Mouse (Mus musculus): ENCODE measurements at regions not wholly inside any gene's neighbourhood (a gene's known extent, or its start where the extent isn't known, plus 50 kb on each side); places are given as distances from the start of the nearest gene placed in this dataset.
A peak's percentile ranks its signal among the peaks of the same experiment; 100 is the strongest.

DNA sequence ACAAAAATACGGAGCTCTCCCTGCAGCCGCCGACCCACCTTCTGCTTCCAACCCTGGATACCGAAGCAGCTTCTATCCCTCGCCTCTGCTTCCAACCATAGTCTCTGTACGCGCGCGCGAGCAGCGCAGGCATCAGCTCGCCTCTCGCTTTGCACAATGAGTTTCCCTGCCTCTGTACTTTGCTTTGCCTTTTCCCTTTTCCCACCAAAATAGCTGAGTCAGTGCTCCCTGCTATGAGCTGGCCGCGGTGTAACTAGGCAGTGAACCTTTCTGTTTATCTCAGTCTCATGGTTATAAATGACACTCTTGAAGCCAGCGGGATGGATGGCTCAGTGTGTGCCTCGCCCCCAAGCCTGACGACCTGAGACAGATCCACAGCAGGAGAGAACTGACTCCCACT is 182.0 kb downstream of the Tfap2c start:
- Histone ChIP-seq H3K27ac (ENCODE audit: insufficient read depth, low read length) (no peak overlapping the region), H3K4me3 (ENCODE audit: insufficient read depth, low read length) (no peak overlapping the region), H3K4me1 (ENCODE audit: control insufficient read depth, insufficient read depth, low read length) (no peaks in the 10 kb centered on the region)
- TF ChIP-seq CTCF (IDR thresholded peaks at IDR 0.05; ENCODE audit: borderline replicate concordance, insufficient read depth, low read length) (no peak), POLR2A (IDR thresholded peaks at IDR 0.05; ENCODE audit: low read depth, low read length) (no peak)

DNA sequence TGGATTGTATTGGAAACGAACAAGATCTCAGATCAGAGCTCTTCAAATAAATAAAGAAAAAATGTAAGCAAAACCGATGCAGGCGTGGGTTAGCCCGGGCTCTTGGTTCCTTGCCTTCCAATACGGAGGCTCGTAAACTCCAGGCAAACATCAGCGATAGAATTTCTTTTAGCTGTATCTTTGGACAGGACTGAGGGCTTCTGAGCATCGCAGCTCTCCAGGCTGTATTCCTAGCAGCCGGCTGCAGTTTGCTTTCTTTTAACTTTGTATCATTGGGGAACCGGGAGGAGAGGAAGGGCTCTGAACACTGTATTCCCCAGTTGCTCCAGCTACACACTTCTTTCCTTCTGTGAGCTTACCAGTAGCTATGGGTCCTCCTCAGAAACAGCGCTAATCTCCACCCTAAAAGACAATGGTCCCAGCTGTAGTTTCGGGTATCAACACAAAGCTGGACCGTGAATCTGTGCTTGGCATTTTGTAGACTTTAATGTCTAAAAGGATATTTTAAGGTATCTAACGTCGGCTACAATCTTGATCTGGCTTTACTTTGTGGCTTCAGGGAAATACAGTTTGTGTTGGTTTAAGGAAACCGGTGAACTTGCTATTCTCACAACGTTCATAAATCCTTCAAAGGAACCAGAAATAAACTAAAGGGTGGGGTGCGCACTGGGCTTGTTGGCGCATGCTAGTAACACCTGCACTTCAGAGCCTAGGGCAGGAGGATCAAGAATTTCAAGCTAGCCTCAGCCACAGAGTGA is 183.2 kb downstream of the Tfap2c start:
- no peak overlapping the region for H3K4me3 ChIP-seq (ENCODE audit: insufficient read depth, low read length)
- TF ChIP-seq POLR2A (IDR thresholded peaks at IDR 0.05; ENCODE audit: low read depth, low read length), result no peak
- TF ChIP-seq CTCF (IDR thresholded peaks at IDR 0.05; ENCODE audit: borderline replicate concordance, insufficient read depth, low read length), result no peak
- no peak overlapping the region for H3K27ac ChIP-seq (ENCODE audit: insufficient read depth, low read length)
- H3K4me1 ChIP-seq (ENCODE audit: control insufficient read depth, insufficient read depth, low read length), result no peaks in the 10 kb centered on the region

DNA sequence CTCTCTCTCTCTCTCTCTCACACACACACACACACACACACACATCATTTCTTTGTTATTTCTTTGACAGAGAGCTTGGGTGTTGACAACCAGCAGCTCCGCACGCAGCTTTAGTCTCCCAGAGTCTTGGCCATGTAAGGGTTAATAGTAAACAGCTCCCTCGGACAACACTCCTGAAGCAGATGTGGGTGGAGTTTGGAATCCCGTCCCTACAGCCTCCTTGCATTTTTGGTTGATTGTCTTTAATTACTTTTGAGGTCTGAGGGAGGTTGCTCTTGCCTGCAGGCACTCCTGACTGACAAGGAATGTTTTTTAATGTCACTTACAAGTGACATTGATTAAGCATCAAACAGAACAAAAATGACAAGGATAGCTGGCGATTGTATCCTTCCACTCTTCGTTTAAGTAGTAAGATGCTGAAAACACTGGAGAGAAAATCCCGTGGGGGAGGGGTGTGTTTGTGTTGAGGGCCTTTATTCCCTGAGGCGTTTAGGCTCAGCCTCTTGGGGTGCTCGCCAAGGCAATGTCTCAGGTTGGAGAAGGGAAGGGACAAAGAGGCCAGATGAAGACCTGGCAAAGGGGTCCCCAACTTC is 184.1 kb downstream of the Tfap2c start:
- no peaks in the 10 kb centered on the region for H3K4me1 ChIP-seq (ENCODE audit: control insufficient read depth, insufficient read depth, low read length)
- no peak overlapping the region for H3K4me3 ChIP-seq (ENCODE audit: insufficient read depth, low read length)
- TF ChIP-seq POLR2A (IDR thresholded peaks at IDR 0.05; ENCODE audit: low read depth, low read length) (no peak), CTCF (IDR thresholded peaks at IDR 0.05; ENCODE audit: borderline replicate concordance, insufficient read depth, low read length) (no peak)
- H3K27ac ChIP-seq (ENCODE audit: insufficient read depth, low read length), result no peak overlapping the region

DNA sequence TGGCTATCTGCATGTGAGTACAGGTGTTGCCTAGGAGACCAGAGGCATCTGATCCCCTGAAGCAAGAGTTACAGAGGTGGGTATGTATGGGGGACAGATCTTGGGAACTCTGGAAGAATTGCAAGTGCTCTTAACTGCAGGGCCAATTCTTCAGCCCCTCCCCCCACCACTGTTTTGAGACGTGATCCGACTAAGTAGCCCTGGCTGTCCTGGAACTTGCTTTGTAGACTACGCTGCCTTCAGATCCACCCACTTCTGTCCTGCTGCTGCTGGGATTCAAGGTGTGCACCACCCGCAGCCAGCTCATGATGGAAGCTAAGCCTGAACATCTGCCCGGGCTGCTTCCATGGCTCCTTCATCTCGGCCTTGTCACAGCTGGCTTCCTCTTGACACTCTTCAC is 186.2 kb downstream of the Tfap2c start:
- TF ChIP-seq CTCF (IDR thresholded peaks at IDR 0.05; ENCODE audit: borderline replicate concordance, insufficient read depth, low read length), result no peak
- no peak for TF ChIP-seq POLR2A (IDR thresholded peaks at IDR 0.05; ENCODE audit: low read depth, low read length)
- Histone ChIP-seq H3K4me3 (ENCODE audit: insufficient read depth, low read length) (no peak overlapping the region), H3K4me1 (ENCODE audit: control insufficient read depth, insufficient read depth, low read length) (no peaks in the 10 kb centered on the region), H3K27ac (ENCODE audit: insufficient read depth, low read length) (no peak overlapping the region)

DNA sequence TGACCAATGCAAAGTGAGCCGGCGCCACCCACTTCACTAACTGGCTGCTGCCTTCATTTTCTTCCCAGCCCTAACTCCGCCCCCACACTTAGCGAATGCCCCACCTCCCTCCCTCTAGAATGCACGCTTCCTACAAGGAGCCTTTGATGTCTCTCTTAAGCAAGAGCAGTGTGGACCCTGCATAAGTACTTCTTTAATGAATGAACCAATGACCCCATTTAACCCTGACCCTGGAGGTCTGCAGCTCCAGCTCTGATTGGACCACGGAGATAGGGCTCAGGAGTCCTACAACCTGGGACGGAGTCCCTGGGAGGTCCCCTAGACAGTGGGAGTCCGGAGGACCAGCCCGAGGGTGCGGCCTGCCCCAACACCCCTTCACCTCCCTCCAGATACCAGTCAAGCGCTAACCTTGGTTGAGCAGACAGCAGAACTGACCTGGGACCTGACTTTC is 189.7 kb downstream of the Tfap2c start:
- no peak overlapping the region for H3K27ac ChIP-seq (ENCODE audit: insufficient read depth, low read length)
- no peaks in the 10 kb centered on the region for H3K4me1 ChIP-seq (ENCODE audit: control insufficient read depth, insufficient read depth, low read length)
- H3K4me3 ChIP-seq (ENCODE audit: insufficient read depth, low read length), result no peak overlapping the region
- TF ChIP-seq CTCF (IDR thresholded peaks at IDR 0.05; ENCODE audit: borderline replicate concordance, insufficient read depth, low read length) (no peak), POLR2A (IDR thresholded peaks at IDR 0.05; ENCODE audit: low read depth, low read length) (no peak)

DNA sequence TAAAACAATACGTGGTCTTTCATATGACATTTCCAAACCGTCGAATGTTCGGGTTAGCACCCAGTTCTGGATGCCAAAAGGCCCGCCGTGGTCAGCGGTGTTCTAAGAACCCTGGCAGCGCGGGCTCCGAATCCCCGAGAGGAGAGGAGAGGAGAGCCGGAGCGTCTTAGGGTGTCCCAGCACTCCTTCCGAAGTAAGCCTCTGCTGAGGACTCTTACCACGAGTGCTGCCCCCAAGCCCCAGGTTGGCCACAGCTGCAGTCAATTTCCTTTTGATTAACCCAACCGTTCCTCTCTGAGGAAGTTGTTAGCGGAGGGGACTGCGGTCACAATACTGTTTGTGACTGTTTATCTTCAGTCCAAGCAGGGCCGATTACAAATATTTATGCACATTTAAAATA is 190.1 kb downstream of the Tfap2c start:
- TF ChIP-seq POLR2A (IDR thresholded peaks at IDR 0.05; ENCODE audit: low read depth, low read length) (no peak), CTCF (IDR thresholded peaks at IDR 0.05; ENCODE audit: borderline replicate concordance, insufficient read depth, low read length) (no peak)
- no peak overlapping the region for H3K4me3 ChIP-seq (ENCODE audit: insufficient read depth, low read length)
- no peaks in the 10 kb centered on the region for H3K4me1 ChIP-seq (ENCODE audit: control insufficient read depth, insufficient read depth, low read length)
- H3K27ac ChIP-seq (ENCODE audit: insufficient read depth, low read length), result no peak overlapping the region

DNA sequence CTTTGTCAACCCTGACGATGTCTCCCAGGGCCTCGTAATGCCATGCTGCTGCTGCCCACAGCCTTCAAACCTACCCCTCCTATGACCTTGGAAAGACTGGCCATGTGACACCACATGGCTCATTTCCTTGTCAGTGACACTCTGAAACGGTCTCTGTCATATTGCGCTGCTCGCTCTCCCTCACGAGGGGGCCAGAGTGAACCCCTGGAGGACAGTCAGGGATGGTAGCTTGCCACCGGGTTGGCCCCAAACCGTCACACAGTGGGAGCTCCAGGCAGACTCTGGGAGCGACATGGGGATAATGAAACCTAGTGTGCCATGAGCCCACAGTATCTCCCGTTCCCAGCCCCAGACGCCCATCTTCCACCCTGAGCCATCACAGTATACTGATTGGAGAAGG is 188.8 kb downstream of the Bmp7 start:
- H3K4me1 ChIP-seq (ENCODE audit: control insufficient read depth, insufficient read depth, low read length), result no peaks in the 10 kb centered on the region
- TF ChIP-seq POLR2A (IDR thresholded peaks at IDR 0.05; ENCODE audit: low read depth, low read length) (no peak), CTCF (IDR thresholded peaks at IDR 0.05; ENCODE audit: borderline replicate concordance, insufficient read depth, low read length) (no peak)
- H3K4me3 ChIP-seq (ENCODE audit: insufficient read depth, low read length), result no peak overlapping the region
- H3K27ac ChIP-seq (ENCODE audit: insufficient read depth, low read length), result no peak overlapping the region

DNA sequence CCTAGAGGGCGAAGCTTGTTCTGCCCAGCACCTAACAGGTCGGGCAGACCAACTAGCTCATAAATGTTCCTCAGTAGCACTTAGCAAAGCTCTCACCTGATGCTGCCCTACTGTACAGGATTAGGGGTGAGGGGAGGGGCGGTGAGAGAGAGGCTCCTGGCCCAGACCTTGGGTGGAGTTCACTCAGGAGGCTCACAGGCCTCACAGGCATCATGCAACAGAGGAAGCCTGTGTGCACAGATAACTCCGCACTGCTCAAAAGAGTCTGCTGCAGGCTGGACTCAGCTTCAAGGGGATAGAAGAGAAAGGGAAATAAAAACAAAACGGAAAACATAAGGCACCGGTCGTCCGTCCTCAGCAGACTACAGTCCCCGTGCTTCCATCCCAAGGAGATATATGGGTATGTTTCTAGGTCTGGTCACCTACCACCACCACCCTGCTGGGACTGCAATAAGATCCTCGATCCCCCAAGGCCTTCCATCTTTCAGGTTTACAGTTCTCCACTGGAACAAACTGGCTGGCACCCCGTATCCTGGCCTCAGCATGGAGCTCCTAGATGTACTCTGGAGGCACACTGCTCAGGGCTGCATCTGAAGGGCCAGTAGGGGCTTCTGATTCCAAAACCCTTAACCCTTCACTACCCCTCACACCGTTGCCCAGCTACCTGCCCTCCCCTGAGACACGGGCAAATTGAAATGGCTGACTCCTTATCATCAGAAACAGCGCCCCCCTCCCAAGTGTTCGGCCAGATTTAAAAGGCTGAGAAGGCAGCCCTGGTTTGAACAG is 184.2 kb downstream of the Bmp7 start:
- Histone ChIP-seq H3K4me3 (ENCODE audit: insufficient read depth, low read length) (no peak overlapping the region), H3K27ac (ENCODE audit: insufficient read depth, low read length) (no peak overlapping the region), H3K4me1 (ENCODE audit: control insufficient read depth, insufficient read depth, low read length) (no peaks in the 10 kb centered on the region)
- TF ChIP-seq POLR2A (IDR thresholded peaks at IDR 0.05; ENCODE audit: low read depth, low read length), result no peak
- TF ChIP-seq CTCF (IDR thresholded peaks at IDR 0.05; ENCODE audit: borderline replicate concordance, insufficient read depth, low read length), result no peak

DNA sequence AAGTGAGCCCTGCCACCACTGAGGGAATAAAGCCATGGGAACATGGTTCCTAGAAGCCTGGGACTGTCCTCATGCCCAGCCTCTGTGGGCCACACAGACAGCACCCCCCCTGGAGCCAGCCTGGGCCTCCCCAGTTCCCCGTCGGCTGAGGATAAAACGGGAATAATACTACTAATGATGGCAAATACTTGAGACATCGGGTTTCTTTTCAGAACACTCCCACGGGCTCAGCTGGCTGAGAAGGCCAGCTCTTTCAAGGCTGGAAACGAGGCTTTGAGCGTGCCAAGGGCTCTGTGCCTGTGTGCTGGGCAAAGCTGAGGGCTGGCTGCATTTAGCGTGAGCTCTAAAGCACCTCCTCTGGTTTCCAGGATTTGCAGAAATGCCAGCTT is 183.7 kb downstream of the Bmp7 start:
- no peaks in the 10 kb centered on the region for H3K4me1 ChIP-seq (ENCODE audit: control insufficient read depth, insufficient read depth, low read length)
- no peak for TF ChIP-seq POLR2A (IDR thresholded peaks at IDR 0.05; ENCODE audit: low read depth, low read length)
- TF ChIP-seq CTCF (IDR thresholded peaks at IDR 0.05; ENCODE audit: borderline replicate concordance, insufficient read depth, low read length), result no peak
- H3K27ac ChIP-seq (ENCODE audit: insufficient read depth, low read length), result no peak overlapping the region
- no peak overlapping the region for H3K4me3 ChIP-seq (ENCODE audit: insufficient read depth, low read length)

DNA sequence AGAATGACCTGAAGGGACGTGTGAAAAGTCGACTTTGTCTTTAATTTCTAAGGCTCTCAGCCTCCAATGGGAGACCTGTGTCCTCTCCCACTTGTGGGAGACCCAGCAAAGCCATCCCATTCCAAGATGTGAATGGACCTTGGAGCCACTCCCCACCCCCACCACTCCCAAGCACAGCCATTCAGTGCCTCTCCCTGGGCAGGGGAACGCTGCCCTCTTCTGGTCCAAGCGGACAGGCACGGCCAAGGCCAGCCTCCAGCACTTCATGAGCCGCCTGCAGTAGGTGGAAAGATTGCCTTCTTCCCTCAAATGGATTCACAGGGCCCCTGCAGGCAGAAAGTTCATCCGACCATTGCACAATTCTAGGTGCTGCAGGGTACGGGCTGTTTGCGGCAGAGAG is 181.6 kb downstream of the Bmp7 start:
- TF ChIP-seq CTCF (IDR thresholded peaks at IDR 0.05; ENCODE audit: borderline replicate concordance, insufficient read depth, low read length), result peak; percentile 88
- no peak for TF ChIP-seq POLR2A (IDR thresholded peaks at IDR 0.05; ENCODE audit: low read depth, low read length)
- no peaks in the 10 kb centered on the region for H3K4me1 ChIP-seq (ENCODE audit: control insufficient read depth, insufficient read depth, low read length)
- H3K4me3 ChIP-seq (ENCODE audit: insufficient read depth, low read length), result no peak overlapping the region
- H3K27ac ChIP-seq (ENCODE audit: insufficient read depth, low read length), result no peak overlapping the region
